Mouse (Mus musculus) left cerebral cortex, adult 8-10 months (tissue): ENCODE measurements around the gene Jmjd6. TPM values are rescaled to one million over a fixed set of nuclear protein-coding genes. Genes with fewer than 3 reads are reported as not detected.
A peak's percentile ranks its signal among the peaks of the same experiment; 100 is the strongest.
"Not testable (repeated sequence)": the region's sequence is repeated elsewhere in the genome, so short reads cannot be mapped to it uniquely, and the experiment has no call there.

Experiments
- DNase-seq, 2 experiments: peaks; one replicate each; pipeline ENCODE4 v3.0.0; 2022; ENCODE audit warnings: low spot score in 2 of 2
- total RNA-seq, 4 experiments: library from RNA; stranded (reverse); gene quantifications; 2 replicates each; pipeline ENCODE4 v1.2.4; 2022

Jmjd6 gene
- total RNA-seq, 4 experiments from 2014 or later = 26.6 to 30.4 (median 28.8) TPM

- no peak for DNase-seq
Measured at GRCm38 (mm10) chr11:116825230-116825629, 18.0 kb downstream of the Jmjd6 start.

GRCm38 (mm10) chr11:116823885-116824284, 19.4 kb downstream of the Jmjd6 start:
- DNase-seq = not testable (repeated sequence)

DNA sequence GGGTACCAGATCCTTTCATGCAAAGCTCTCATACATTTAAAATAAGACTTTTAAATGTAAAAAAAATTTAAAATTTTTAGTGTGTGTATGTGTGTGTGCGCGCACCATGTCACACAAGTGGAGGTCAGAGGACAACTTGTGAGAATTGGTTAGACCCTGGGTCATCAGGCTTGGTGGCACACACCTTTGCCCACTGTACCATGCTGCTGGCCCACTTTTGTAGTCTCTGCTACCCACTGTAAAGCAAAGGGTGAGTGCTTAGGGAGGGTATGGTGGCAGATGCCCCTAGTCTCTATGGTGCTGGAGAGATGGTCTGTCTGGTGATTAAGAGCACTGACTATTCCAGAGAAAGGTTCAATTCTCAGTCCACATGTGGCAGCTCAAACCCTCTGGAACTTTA, 20.0 kb downstream of the Jmjd6 start:
- no peak for DNase-seq

- peak in 1 of 2 experiments; percentile 47 for DNase-seq
Measured at GRCm38 (mm10) chr11:116822626-116823025, 20.6 kb downstream of the Jmjd6 start.

- no peak for DNase-seq
Measured at GRCm38 (mm10) chr11:116822215-116822614, 21.0 kb downstream of the Jmjd6 start.

DNA sequence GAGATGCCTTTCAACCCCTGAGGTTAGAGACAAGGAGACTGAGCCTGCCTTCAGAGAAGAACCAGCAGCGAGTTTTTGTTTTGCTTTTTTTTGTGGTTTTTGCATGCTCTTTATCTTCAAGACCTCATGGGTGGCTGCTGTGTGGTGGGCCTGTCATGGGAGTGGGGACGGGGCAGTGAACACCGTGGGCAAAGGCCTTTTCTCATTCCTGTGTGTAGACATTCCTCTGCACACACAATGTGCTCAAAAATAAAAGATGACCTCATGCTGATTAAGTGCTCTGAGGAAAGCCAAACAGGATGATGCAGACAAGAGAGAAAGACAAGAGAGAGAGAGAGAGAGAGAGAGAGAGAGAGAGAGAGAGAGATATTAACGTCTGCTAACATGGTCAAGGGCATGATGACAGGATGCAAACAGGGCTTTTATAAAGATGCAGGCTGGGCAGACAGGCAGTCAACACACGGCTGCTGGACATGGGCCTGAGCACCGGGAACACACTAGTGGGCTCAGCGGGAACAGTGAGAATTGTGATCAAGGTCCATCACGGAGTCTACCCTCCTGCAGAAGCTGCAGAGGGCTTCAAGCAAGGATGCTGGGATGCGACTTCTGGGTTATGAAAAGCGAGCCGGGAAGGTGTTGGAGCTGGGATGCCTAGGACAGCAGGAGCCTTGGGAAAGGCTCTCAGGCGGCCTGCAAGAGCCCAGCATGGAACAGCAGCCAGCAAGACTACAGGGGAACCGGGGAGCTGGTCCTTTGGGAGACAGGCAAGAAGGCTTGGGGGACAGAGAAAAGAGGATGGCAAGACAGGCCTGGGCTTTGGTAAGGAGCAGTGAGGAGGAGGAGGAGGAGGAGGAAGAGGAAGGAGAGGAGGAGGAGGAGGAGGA, 21.9 kb downstream of the Jmjd6 start:
- no peak for DNase-seq

GRCm38 (mm10) chr11:116819932-116820593, 23.2 kb downstream of the Jmjd6 start:
- no peak for DNase-seq

- DNase-seq = no peak
Measured at GRCm38 (mm10) chr11:116818722-116819121, 24.5 kb downstream of the Jmjd6 start.

DNA sequence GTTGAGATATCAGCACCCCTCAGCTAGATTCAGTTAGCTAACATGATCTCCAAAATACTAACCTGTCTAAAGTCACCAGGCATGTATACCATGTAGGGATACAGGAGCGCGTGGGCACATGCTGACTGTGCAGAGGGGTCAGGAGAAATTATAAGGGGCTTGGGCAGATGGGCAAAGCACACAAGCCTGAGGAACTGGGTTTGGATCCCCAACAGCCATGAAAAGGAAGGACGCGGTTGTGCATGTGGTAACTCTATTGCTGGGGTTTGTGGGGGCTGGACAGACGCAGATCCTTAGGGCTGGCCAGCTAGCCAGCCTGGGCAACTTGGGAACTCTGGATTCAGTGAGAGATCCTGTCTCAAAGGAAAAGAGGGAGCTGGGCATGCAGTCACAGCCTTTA, 25.7 kb downstream of the Jmjd6 start:
- DNase-seq = no peak

- DNase-seq = no peak
Measured at GRCm38 (mm10) chr11:116816769-116817168, 26.5 kb downstream of the Jmjd6 start.

DNA sequence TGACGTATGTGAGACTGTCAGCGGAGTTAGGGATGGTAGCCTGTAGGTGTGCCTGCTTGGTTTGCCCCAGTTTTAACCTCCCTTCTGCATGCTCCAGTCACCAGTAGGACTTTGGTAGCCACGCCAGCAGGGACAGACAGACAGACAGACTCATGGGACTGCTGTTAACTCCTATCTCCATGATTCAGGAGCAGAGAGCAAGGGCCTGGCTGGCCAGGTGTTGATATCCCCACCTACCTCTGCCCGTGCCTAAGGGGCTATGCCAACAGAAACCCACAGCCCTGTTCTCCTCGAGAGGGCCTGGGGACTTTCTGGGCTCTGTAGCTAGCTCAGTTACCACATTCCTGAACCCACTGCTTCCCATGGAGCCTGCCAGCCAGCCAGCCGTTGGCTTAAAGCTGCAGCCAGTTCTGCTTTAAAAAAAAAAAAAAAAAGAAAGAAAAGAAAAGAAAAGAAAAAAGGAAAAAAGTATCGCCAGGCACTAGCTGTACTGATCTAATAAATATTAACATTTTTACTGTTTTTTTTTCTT, 28.3 kb downstream of the Jmjd6 start:
- DNase-seq = no peak

DNA sequence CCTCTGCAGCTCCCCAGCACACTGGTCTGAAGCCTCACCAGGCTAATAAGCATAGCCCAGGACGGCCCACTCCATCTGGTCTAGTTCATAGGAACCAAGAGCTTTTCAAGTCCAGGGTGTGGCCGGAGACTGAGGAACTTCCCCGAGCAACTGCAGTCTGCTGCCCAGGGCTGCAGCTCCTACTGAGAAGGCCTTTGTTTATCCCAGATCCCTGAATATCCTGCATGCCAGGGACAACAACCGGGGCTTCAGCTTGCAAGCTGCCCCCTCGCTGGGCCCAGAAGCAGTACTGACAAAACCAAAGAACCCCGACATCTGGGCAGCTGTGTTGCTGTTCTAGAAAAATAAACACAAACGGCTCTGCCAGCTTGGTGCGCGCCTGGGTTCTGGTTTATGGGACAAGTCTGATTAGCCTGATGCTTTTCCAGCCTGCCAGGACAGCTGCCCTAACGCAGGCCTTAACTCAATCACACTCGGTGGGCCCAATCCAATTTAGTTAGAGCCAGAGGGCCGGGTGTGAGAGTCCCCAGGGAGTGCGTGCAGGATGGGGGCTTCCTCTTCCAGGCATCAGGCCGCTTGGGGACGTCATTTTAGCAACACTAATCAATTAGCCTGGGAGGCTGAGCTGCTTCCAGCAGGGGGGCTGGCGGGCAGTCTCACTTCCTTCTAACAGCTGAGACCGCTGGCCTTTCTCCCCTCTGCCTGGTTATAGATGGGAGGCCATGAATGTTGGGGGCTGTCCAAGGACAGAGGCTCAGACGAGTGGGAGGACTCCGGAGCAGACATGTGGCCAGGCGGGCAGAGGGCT, 29.0 kb downstream of the Jmjd6 start:
- DNase-seq = no peak

DNA sequence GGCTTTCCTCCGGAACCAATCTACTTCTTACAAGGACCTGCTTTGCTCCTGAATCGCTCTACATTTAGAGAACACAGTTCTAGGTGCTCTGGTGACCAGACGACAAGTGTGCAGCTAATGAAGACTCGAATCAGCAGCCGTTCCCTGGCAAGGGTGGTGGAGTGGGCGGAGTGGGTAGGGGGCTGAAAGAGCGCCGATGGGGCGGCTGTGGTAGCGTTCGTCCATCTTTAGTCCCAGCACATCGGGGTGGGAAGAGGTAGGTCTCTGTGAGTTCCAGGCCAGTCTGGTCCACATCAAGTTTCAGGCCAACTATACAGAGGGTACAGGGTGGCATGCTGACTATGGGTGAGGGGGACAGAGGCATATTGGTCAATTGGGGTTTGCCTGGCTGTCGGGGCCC, 29.6 kb downstream of the Jmjd6 start:
- DNase-seq = no peak

- no peak for DNase-seq
Measured at GRCm38 (mm10) chr11:116812793-116813529, 30.3 kb downstream of the Jmjd6 start.

DNA sequence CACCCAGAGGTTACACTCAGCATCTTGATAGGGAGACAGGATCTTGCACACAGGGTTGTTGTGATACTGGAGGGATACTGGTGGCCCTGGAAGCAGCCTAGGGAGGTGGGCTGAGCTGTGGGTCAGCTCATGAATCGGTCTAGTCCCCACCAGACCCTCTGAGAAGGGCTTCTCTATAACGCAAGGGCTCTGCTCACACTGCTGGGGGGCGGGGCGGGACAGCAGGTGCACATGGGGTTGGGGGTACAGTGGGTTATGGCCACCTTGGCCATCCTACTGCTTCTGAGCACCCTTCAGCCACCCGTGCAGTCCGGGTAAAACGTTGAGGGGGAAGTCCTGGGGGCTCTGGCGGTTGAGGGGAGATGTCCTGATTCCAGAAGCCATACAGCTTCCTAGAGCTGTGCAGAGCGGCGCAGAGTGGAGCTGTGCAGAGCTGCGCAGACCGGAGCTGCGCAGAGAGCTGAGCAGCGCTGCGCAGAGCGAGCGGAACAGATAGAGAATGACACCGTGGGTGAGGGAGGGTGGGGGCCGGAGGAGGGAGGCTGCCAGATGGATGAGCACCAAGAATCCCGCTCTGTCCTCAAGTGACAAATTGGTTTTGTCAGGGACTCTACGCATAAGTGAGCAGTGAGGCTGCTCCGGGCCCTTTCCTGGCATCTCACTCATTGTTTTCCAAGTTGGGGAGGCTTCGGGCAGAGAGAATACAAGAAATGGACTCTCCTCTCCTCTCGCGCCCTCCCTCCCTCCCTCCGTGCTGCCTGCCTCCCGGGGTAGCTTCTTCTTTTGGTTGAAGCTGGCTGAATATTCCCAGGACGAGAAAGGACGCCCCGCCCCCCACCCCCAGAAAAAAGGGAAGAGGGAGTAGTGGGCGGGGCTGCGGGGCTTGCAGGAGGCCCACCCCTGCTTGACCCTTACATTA, 32.0 kb downstream of the Jmjd6 start:
- peak; percentile 42 to 74 for DNase-seq

- no peak for DNase-seq
Measured at GRCm38 (mm10) chr11:116810528-116810927, 32.7 kb downstream of the Jmjd6 start.

GRCm38 (mm10) chr11:116809520-116809919, 33.7 kb downstream of the Jmjd6 start:
- no peak for DNase-seq

- no peak for DNase-seq
Measured at GRCm38 (mm10) chr11:116808811-116809395, 34.3 kb downstream of the Jmjd6 start.

GRCm38 (mm10) chr11:116807938-116808606, 35.2 kb downstream of the Jmjd6 start:
- peak; percentile 56 to 77 for DNase-seq
